Mouse (Mus musculus) spleen, adult 2 months (tissue): ENCODE data around the gene Gm11042.

ENCODE experiments used
- CTCF ChIP-seq: fragments of 200-500 bp; IDR thresholded peaks from 2 replicates; pipeline ENCODE4 v1.5.1; 2011; ENCODE audit warnings: mild to moderate bottlenecking, inconsistent platforms; ENCODE audit not compliant: insufficient read depth, insufficient read length, insufficient replicate concordance; ENCODE audit errors: extremely low read depth
- POLR2A ChIP-seq: fragments of 200-500 bp; IDR thresholded peaks from 2 replicates; pipeline ENCODE4 v1.6.1; 2011; ENCODE audit warnings: low read depth, low read length, inconsistent platforms

- TF ChIP-seq CTCF (no peak), POLR2A (no peak)
Measured at GRCm38 (mm10) chr12:74277265-74277664, 38.9 kb downstream of the Gm11042 start.
